Mouse (Mus musculus): ENCODE measurements around the gene D5Ertd579e. TPM values are rescaled to one million over a fixed set of nuclear protein-coding genes. Genes with fewer than 3 reads are reported as not detected.
A peak's percentile ranks its signal among the peaks of the same experiment; 100 is the strongest.

The D5Ertd579e gene
- polyA plus RNA-seq, 1 experiment from 2014 or later: 14.0 TPM

DNA sequence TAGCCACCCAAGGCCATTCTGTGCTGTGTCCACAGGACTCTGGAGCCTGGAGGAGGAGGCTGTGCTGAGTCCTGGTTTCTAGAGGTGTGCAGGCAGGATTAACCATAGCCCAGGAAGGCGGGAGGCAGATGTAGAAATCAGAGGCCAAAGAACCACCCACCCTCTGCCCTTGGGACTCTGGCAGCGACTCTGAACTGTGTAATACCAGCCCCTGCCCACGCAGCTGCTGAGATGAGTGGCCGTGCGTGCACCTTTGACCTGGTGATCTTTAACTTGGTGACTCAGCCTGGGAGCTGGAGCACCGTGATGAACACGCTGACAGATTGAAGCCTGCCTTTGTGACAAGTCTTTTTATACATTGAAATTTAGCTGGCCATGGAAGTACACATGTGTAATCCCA is 28.4 kb upstream of the D5Ertd579e start:
- Histone ChIP-seq H3K9me3 (ENCODE audit: control insufficient read depth, low read length) (no peaks in the 10 kb centered on the region), H3K36me3 (ENCODE audit: control insufficient read depth, insufficient read depth, low read length) (no peaks in the 10 kb centered on the region), H3K4me1 (replicated peaks; ENCODE audit: control insufficient read depth, insufficient read depth, low read length) (no peaks in the 10 kb centered on the region), H3K27me3 (ENCODE audit: control insufficient read depth, insufficient read depth, low read depth, low read length) (peaks cover 36% of the 10 kb centered on the region), H3K27ac (ENCODE audit: low read length) (no peak overlapping the region), H3K4me3 (ENCODE audit: low read length) (no peak overlapping the region), H3K4me2 (ENCODE audit: low read depth, low read length) (no peak overlapping the region), H3K9ac (ENCODE audit: low read length) (no peak overlapping the region)
- 42% methylated on average over 7 of the region's 7 CpGs for WGBS
- no peak for ATAC-seq (ENCODE audit: low read depth)

DNA sequence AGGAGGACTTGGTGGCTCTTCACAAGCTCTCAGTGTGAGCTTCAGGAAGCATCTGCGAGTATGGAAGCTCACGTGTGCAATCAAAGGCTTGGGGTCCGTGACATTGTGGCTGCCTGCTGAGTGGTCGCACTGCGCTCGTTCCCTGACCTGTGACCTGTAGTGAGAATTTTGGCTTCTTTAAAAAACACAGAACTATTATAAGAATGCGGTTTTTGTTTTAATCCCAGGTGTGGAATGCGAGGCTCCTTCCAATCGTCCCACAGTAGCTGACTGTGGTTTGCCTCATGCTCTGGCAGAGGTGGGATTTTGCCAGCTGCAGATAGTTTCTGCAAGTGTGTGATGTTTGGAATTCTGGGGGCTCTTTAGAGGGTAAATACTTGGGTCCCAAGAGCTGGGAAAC is 27.5 kb upstream of the D5Ertd579e start:
- no peak overlapping the region for H3K27ac ChIP-seq (ENCODE audit: low read length)
- no peak overlapping the region for H3K4me2 ChIP-seq (ENCODE audit: low read depth, low read length)
- H3K4me1 ChIP-seq (replicated peaks; ENCODE audit: control insufficient read depth, insufficient read depth, low read length): no peaks in the 10 kb centered on the region
- peaks cover 44% of the 10 kb centered on the region for H3K27me3 ChIP-seq (ENCODE audit: control insufficient read depth, insufficient read depth, low read depth, low read length)
- no peak overlapping the region for H3K4me3 ChIP-seq (ENCODE audit: low read length)
- 66% methylated on average over 9 of the region's 9 CpGs for WGBS
- no peaks in the 10 kb centered on the region for H3K36me3 ChIP-seq (ENCODE audit: control insufficient read depth, insufficient read depth, low read length)
- H3K9me3 ChIP-seq (ENCODE audit: control insufficient read depth, low read length): no peaks in the 10 kb centered on the region
- no peak overlapping the region for H3K9ac ChIP-seq (ENCODE audit: low read length)
- no peak for ATAC-seq (ENCODE audit: low read depth)

DNA sequence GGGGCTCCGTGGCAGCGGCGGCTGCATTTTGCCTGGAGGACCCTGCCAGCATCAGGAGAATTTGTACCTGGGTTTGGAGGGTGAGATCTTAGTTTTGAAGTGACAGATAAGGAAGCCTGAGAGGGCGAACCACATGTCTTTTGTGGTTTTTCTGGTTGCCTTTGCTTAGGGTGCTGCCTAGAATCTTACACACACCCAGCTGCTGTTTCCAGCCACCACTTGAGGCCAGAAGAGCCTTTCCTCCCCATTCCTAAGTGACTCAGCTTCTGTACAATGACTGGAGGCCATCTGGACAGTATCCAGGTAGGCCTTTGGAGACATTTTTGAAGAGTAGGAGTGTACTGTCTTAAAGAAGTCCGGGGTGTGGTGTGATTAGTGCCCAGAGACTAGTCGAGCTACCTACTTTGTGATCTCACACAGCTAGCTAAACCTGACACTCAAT is 26.6 kb upstream of the D5Ertd579e start:
- Histone ChIP-seq H3K4me2 (ENCODE audit: low read depth, low read length) (no peak overlapping the region), H3K4me3 (ENCODE audit: low read length) (no peak overlapping the region), H3K9ac (ENCODE audit: low read length) (no peak overlapping the region), H3K9me3 (ENCODE audit: control insufficient read depth, low read length) (no peaks in the 10 kb centered on the region), H3K36me3 (ENCODE audit: control insufficient read depth, insufficient read depth, low read length) (no peaks in the 10 kb centered on the region), H3K27me3 (ENCODE audit: control insufficient read depth, insufficient read depth, low read depth, low read length) (peaks cover 48% of the 10 kb centered on the region), H3K27ac (ENCODE audit: low read length) (no peak overlapping the region), H3K4me1 (replicated peaks; ENCODE audit: control insufficient read depth, insufficient read depth, low read length) (no peaks in the 10 kb centered on the region)
- ATAC-seq (ENCODE audit: low read depth): peak; percentile 52; the same call in 1 of the 2 replicates
- WGBS: 58% methylated on average over 6 of the region's 6 CpGs

DNA sequence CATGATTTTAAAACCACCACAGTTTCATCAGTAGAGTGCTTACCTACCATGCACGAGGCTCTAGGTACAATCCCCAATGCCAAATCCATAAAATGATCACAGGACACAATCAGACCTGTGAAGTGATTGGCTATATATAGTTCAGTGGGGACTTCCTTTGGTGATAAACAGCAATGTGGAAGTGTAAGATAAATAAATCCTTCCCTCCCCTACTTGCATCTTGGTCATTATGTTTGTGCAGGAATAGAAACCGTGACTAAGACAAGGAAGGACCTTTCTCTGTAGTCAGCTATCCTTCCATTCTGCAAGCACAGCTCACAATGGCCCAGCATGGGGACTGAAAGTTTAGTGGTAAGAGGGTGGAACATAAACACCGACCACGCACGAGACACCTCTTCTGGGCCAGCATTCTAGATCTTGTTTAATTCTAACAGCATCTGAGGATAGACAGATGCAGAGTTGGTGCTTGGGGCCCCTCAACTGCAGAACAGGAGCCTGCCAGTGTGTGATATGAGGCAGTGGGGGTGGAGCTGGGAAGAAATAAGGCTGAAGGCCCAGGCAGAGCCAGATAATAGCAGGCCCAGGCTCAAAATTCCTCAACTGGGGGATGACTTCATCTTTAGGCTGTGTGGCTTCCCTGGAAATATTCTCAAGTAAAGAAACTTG is 25.0 kb upstream of the D5Ertd579e start:
- Histone ChIP-seq H3K4me3 (ENCODE audit: low read length) (no peak overlapping the region), H3K9ac (ENCODE audit: low read length) (no peak overlapping the region), H3K27ac (ENCODE audit: low read length) (no peak overlapping the region), H3K27me3 (ENCODE audit: control insufficient read depth, insufficient read depth, low read depth, low read length) (peaks cover 51% of the 10 kb centered on the region), H3K36me3 (ENCODE audit: control insufficient read depth, insufficient read depth, low read length) (no peaks in the 10 kb centered on the region), H3K4me2 (ENCODE audit: low read depth, low read length) (no peak overlapping the region), H3K4me1 (replicated peaks; ENCODE audit: control insufficient read depth, insufficient read depth, low read length) (no peaks in the 10 kb centered on the region), H3K9me3 (ENCODE audit: control insufficient read depth, low read length) (no peaks in the 10 kb centered on the region)
- no peak for ATAC-seq (ENCODE audit: low read depth)
- 56% methylated on average over 5 of the region's 5 CpGs for WGBS

DNA sequence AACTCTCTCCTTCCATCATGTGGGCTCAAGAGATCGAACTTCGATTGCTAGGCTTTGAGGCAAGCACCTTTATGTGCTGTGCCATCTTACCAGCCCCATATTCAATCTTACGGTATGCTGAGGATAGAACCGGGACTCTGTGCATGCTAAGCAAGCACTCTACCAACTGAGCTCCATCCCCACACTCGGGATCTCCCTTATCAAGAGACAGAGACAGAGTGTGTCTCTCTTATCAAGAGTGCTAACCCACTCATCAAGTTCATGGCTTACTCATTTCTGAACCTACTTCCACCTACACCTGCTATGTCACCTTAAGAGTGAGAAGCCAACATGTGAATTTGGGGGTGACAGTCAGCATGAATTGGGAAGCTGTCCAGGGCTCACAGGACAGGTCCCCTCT is 24.4 kb upstream of the D5Ertd579e start:
- WGBS: 72% methylated on average over 5 of the region's 5 CpGs
- H3K27ac ChIP-seq (ENCODE audit: low read length): no peak overlapping the region

DNA sequence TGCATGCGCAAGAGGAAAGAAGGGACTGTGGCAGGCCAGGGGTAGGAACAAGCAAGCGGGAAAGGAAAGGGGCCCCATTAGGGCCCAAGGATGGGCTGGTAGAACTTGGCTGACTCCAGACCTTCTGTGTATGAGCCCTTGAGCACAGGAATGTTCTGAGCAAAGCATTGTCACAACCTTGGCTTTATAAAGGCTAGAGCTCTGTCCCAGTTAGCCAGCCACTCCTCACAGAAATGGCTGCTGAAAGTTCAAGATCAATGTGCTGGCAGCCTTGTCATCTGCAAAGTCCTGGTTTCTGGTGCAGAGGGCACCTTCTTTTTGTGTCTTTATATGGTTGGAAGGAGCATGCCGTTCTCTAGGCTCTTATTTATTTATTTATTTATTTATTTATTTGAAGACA is 23.8 kb upstream of the D5Ertd579e start:
- 90% methylated on average over 3 of the region's 3 CpGs for WGBS
- no peak for ATAC-seq (ENCODE audit: low read depth)
- Histone ChIP-seq H3K27ac (ENCODE audit: low read length) (no peak overlapping the region), H3K27me3 (ENCODE audit: control insufficient read depth, insufficient read depth, low read depth, low read length) (peaks cover 62% of the 10 kb centered on the region), H3K36me3 (ENCODE audit: control insufficient read depth, insufficient read depth, low read length) (no peaks in the 10 kb centered on the region), H3K9me3 (ENCODE audit: control insufficient read depth, low read length) (no peaks in the 10 kb centered on the region), H3K4me1 (replicated peaks; ENCODE audit: control insufficient read depth, insufficient read depth, low read length) (no peaks in the 10 kb centered on the region), H3K4me3 (ENCODE audit: low read length) (no peak overlapping the region), H3K4me2 (ENCODE audit: low read depth, low read length) (no peak overlapping the region), H3K9ac (ENCODE audit: low read length) (no peak overlapping the region)

More for the DNA sequence above, 24.4 kb upstream of the D5Ertd579e start:
- ATAC-seq (ENCODE audit: low read depth): no peak
- Histone ChIP-seq H3K4me1 (replicated peaks; ENCODE audit: control insufficient read depth, insufficient read depth, low read length) (no peaks in the 10 kb centered on the region), H3K4me3 (ENCODE audit: low read length) (no peak overlapping the region), H3K9ac (ENCODE audit: low read length) (no peak overlapping the region), H3K9me3 (ENCODE audit: control insufficient read depth, low read length) (no peaks in the 10 kb centered on the region), H3K27me3 (ENCODE audit: control insufficient read depth, insufficient read depth, low read depth, low read length) (peaks cover 57% of the 10 kb centered on the region), H3K36me3 (ENCODE audit: control insufficient read depth, insufficient read depth, low read length) (no peaks in the 10 kb centered on the region), H3K4me2 (ENCODE audit: low read depth, low read length) (no peak overlapping the region)

DNA sequence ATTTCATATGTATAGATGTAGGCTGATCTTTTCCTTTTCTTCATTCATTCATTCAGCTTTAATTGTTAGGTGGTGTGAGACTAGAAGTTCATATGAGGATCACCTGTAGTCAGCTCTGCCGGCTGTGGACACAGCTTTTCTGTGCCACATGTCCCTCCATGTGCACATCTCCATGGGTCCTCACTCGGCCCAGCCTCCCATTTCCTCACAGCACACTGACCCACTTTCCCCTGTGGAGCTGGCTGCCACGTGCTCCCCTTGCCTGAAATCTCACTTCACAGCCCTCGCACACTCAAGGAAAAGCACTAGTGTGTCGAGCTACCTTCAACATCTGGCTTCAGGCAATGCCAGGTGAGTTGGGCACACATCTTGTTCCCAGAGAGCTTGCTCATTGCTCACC is 23.3 kb upstream of the D5Ertd579e start:
- no peaks in the 10 kb centered on the region for H3K4me1 ChIP-seq (replicated peaks; ENCODE audit: control insufficient read depth, insufficient read depth, low read length)
- ATAC-seq (ENCODE audit: low read depth): no peak
- no peak overlapping the region for H3K9ac ChIP-seq (ENCODE audit: low read length)
- no peak overlapping the region for H3K27ac ChIP-seq (ENCODE audit: low read length)
- no peaks in the 10 kb centered on the region for H3K9me3 ChIP-seq (ENCODE audit: control insufficient read depth, low read length)
- H3K4me2 ChIP-seq (ENCODE audit: low read depth, low read length): no peak overlapping the region
- H3K4me3 ChIP-seq (ENCODE audit: low read length): no peak overlapping the region
- 73% methylated on average over 5 of the region's 5 CpGs for WGBS
- H3K27me3 ChIP-seq (ENCODE audit: control insufficient read depth, insufficient read depth, low read depth, low read length): peaks cover 65% of the 10 kb centered on the region
- H3K36me3 ChIP-seq (ENCODE audit: control insufficient read depth, insufficient read depth, low read length): no peaks in the 10 kb centered on the region

DNA sequence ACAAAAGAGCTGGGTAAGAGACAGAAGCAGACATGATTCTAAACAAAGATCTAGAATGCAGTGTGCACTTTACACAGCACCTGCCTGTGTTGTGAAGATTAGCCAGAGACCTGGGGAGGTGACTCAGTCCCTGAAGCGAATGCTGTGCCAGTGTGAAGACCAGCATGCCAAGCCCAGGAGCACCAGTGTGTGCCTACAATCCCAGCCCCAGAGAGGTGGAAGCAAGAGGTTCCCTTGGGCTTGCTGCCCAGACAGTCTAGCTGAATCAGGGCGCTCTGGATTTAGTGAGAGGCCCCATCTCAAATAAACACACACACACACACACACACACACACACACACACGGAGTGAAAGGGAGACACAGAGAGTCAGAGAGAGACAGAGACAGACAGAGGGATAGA is 22.1 kb upstream of the D5Ertd579e start:
- Histone ChIP-seq H3K9me3 (ENCODE audit: control insufficient read depth, low read length) (no peaks in the 10 kb centered on the region), H3K27ac (ENCODE audit: low read length) (no peak overlapping the region), H3K4me1 (replicated peaks; ENCODE audit: control insufficient read depth, insufficient read depth, low read length) (peaks cover 5% of the 10 kb centered on the region), H3K9ac (ENCODE audit: low read length) (no peak overlapping the region), H3K27me3 (ENCODE audit: control insufficient read depth, insufficient read depth, low read depth, low read length) (peaks cover 65% of the 10 kb centered on the region), H3K36me3 (ENCODE audit: control insufficient read depth, insufficient read depth, low read length) (no peaks in the 10 kb centered on the region), H3K4me2 (ENCODE audit: low read depth, low read length) (no peak overlapping the region), H3K4me3 (ENCODE audit: low read length) (no peak overlapping the region)
- 65% methylated on average over 3 of the region's 3 CpGs for WGBS
- no peak for ATAC-seq (ENCODE audit: low read depth)

DNA sequence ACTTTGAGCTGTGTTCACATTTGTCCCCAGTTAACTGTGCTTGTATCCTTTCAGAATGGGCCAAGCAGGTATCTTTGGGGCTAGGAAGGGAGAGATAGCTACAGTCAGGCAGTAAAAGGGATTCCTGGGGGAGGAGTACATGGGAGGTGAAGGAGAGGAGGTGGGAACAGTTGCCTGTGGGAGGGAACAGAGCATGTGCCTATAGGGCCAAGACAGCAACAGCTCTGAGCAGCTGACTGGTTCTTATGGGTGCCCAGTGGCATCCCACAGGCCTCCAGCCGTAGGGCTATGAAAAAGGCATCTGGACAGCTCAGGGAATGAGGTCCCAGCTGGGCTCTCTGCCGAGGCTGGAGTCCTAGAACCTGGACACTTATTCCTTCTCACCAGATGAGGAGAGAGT is 21.0 kb upstream of the D5Ertd579e start:
- Histone ChIP-seq H3K27me3 (ENCODE audit: control insufficient read depth, insufficient read depth, low read depth, low read length) (peaks cover 65% of the 10 kb centered on the region), H3K36me3 (ENCODE audit: control insufficient read depth, insufficient read depth, low read length) (no peaks in the 10 kb centered on the region), H3K27ac (ENCODE audit: low read length) (no peak overlapping the region), H3K4me3 (ENCODE audit: low read length) (no peak overlapping the region), H3K9ac (ENCODE audit: low read length) (no peak overlapping the region), H3K4me2 (ENCODE audit: low read depth, low read length) (no peak overlapping the region), H3K4me1 (replicated peaks; ENCODE audit: control insufficient read depth, insufficient read depth, low read length) (peaks cover 10% of the 10 kb centered on the region), H3K9me3 (ENCODE audit: control insufficient read depth, low read length) (no peaks in the 10 kb centered on the region)
- 58% methylated on average over 2 of the region's 2 CpGs for WGBS
- no peak for ATAC-seq (ENCODE audit: low read depth)

DNA sequence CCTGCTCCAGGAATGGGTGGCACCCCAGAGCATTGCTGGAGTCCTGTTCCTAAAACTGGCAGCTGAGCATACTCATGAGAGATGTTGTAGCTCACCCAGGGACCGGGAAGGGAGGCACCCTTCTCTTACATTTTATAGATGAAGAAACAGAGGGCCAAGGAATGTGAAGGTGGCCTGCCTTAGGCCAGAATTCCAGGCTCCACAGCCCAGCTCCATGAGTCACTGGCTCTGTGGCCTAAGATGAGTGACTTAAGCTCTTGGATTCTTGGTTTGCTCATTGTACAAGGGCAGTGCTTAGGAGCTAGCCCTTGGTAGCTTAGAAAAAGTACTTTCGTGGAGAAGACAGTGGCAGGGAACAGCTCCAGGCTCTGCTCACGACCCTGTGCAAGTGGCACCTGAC is 19.0 kb upstream of the D5Ertd579e start:
- no peak for ATAC-seq (ENCODE audit: low read depth)
- H3K27ac ChIP-seq (ENCODE audit: low read length): no peak overlapping the region

More for the DNA sequence above, 19.0 kb upstream of the D5Ertd579e start:
- H3K27me3 ChIP-seq (ENCODE audit: control insufficient read depth, insufficient read depth, low read depth, low read length): peaks cover 65% of the 10 kb centered on the region
- no peaks in the 10 kb centered on the region for H3K36me3 ChIP-seq (ENCODE audit: control insufficient read depth, insufficient read depth, low read length)
- no peak overlapping the region for H3K9ac ChIP-seq (ENCODE audit: low read length)
- peaks cover 10% of the 10 kb centered on the region for H3K4me1 ChIP-seq (replicated peaks; ENCODE audit: control insufficient read depth, insufficient read depth, low read length)
- no peak overlapping the region for H3K4me3 ChIP-seq (ENCODE audit: low read length)
- no peaks in the 10 kb centered on the region for H3K9me3 ChIP-seq (ENCODE audit: control insufficient read depth, low read length)
- 63% methylated on average over 3 of the region's 3 CpGs for WGBS
- H3K4me2 ChIP-seq (ENCODE audit: low read depth, low read length): no peak overlapping the region
